Mouse (Mus musculus) embryonic facial prominence, embryonic 15.5 days (tissue): ENCODE results near the gene Ch25h. TPM values are rescaled to one million over a fixed set of nuclear protein-coding genes. Genes with fewer than 3 reads are reported as not detected.
A peak's percentile ranks its signal among the peaks of the same experiment; 100 is the strongest.

ENCODE experiments used
- ATAC-seq: fragments of 200-750 bp; cut with Nextera tagmentation; 2 replicates; pipeline ENCODE4 v1.8.0; 2017; ENCODE audit warnings: low read depth, moderate TSS enrichment; ENCODE audit not compliant: insufficient number of reproducible peaks, low FRiP score, low TSS enrichment
- H3K27ac ChIP-seq: fragments of 300-500 bp; sonication (generic); replicated peaks from 2 replicates; pipeline ENCODE4 v1.5.1; 2015; ENCODE audit warnings: mild to moderate bottlenecking, inconsistent platforms
- H3K27me3 ChIP-seq: fragments of 300-500 bp; sonication (generic); 2 replicates; pipeline ENCODE4 v1.6.1; 2015; ENCODE audit warnings: inconsistent platforms
- H3K36me3 ChIP-seq: fragments of 300-500 bp; sonication (generic); 2 replicates; pipeline ENCODE4 v1.6.1; 2015; ENCODE audit warnings: mild to moderate bottlenecking, inconsistent platforms
- H3K4me1 ChIP-seq: fragments of 300-500 bp; sonication (generic); 2 replicates; pipeline ENCODE4 v1.6.1; 2015; ENCODE audit warnings: inconsistent platforms
- H3K4me2 ChIP-seq: fragments of 300-500 bp; sonication (generic); replicated peaks from 2 replicates; pipeline ENCODE4 v1.6.1; 2015; ENCODE audit warnings: mild to moderate bottlenecking, inconsistent platforms
- H3K4me3 ChIP-seq: fragments of 300-500 bp; sonication (generic); replicated peaks from 2 replicates; pipeline ENCODE4 v1.5.1; 2015; ENCODE audit warnings: mild to moderate bottlenecking, inconsistent platforms
- H3K9ac ChIP-seq: fragments of 300-500 bp; sonication (generic); 2 replicates; pipeline ENCODE4 v1.6.1; 2015; ENCODE audit warnings: inconsistent platforms
- H3K9me3 ChIP-seq: fragments of 300-500 bp; sonication (generic); replicated peaks from 2 replicates; pipeline ENCODE4 v1.6.1; 2016; ENCODE audit warnings: inconsistent platforms
- WGBS: fragments of 180-500 bp; shearing (Covaris S2); methylation state at CpG from one replicate; pipeline ENCODE4 v1.1.7; 2015; 5-methylcytosine and 5-hydroxymethylcytosine counted together
- polyA plus RNA-seq: library from polyadenylated mRNA; unstranded; fragments of >200 nt; fragmentation: Nextera tagmentation; extraction: Ambion mirVana; gene quantifications from 2 replicates; pipeline ENCODE4 v1.2.1, GENCODE M21; 2015

The Ch25h gene
- polyA plus RNA-seq, 1 experiment from 2014 or later, result 13.6 TPM

GRCm38 (mm10) chr19:34515681-34516080 lies 40.7 kb upstream of the Ch25h start:
- no peaks in the 10 kb centered on the region for H3K4me1 ChIP-seq
- no peak overlapping the region for H3K9ac ChIP-seq
- no peak overlapping the region for H3K4me3 ChIP-seq
- peaks cover 5% of the 10 kb centered on the region; the same call in 1 of the 2 replicates for H3K36me3 ChIP-seq
- H3K27me3 ChIP-seq, result no peaks in the 10 kb centered on the region
- no peak overlapping the region for H3K4me2 ChIP-seq
- H3K27ac ChIP-seq, result no peak overlapping the region
- WGBS, result 70% methylated on average over 3 of the region's 3 CpGs
- H3K9me3 ChIP-seq, result no peaks in the 10 kb centered on the region
- ATAC-seq, result no peak

GRCm38 (mm10) chr19:34511528-34511927 lies 36.6 kb upstream of the Ch25h start:
- H3K4me2 ChIP-seq, result no peak overlapping the region
- WGBS, result 64% methylated on average over 8 of the region's 8 CpGs
- H3K9ac ChIP-seq, result no peak overlapping the region
- no peaks in the 10 kb centered on the region for H3K27me3 ChIP-seq
- no peak for ATAC-seq
- H3K4me1 ChIP-seq, result no peaks in the 10 kb centered on the region
- H3K36me3 ChIP-seq, result peaks cover 12% of the 10 kb centered on the region
- H3K27ac ChIP-seq, result no peak overlapping the region
- H3K4me3 ChIP-seq, result no peak overlapping the region
- no peaks in the 10 kb centered on the region for H3K9me3 ChIP-seq

GRCm38 (mm10) chr19:34510717-34511116 lies 35.8 kb upstream of the Ch25h start:
- H3K27me3 ChIP-seq, result no peaks in the 10 kb centered on the region
- H3K4me3 ChIP-seq, result no peak overlapping the region
- H3K36me3 ChIP-seq, result peaks cover 20% of the 10 kb centered on the region
- H3K9ac ChIP-seq, result no peak overlapping the region
- H3K4me2 ChIP-seq, result no peak overlapping the region
- no peaks in the 10 kb centered on the region for H3K9me3 ChIP-seq
- WGBS, result 79% methylated on average over 5 of the region's 5 CpGs
- H3K27ac ChIP-seq, result no peak overlapping the region
- no peaks in the 10 kb centered on the region for H3K4me1 ChIP-seq
- no peak for ATAC-seq

- H3K4me1 ChIP-seq, result no peaks in the 10 kb centered on the region
- H3K9me3 ChIP-seq, result no peaks in the 10 kb centered on the region
- H3K27me3 ChIP-seq, result no peaks in the 10 kb centered on the region
- no peak overlapping the region for H3K4me3 ChIP-seq
- H3K4me2 ChIP-seq, result no peak overlapping the region
- H3K27ac ChIP-seq, result no peak overlapping the region
- no peak for ATAC-seq
- 82% methylated on average over 12 of the region's 12 CpGs for WGBS
- no peak overlapping the region for H3K9ac ChIP-seq
- H3K36me3 ChIP-seq, result peaks cover 26% of the 10 kb centered on the region
These were observed 30.3 kb upstream of the Ch25h start for GRCm38 (mm10) chr19:34505161-34505721.

GRCm38 (mm10) chr19:34500763-34501162 lies 25.8 kb upstream of the Ch25h start:
- H3K27ac ChIP-seq, result no peak overlapping the region
- no peaks in the 10 kb centered on the region for H3K9me3 ChIP-seq
- no peaks in the 10 kb centered on the region for H3K27me3 ChIP-seq
- H3K4me2 ChIP-seq, result no peak overlapping the region
- no peak overlapping the region for H3K9ac ChIP-seq
- no peak overlapping the region for H3K4me3 ChIP-seq
- 0 out of 2 replicates have a peak, but pooled peaks cover 2% of the 10 kb centered on the region for H3K4me1 ChIP-seq
- WGBS, result 44% methylated on average over 4 of the region's 4 CpGs
- H3K36me3 ChIP-seq, result peaks cover 10% of the 10 kb centered on the region; the same call in 1 of the 2 replicates
- no peak for ATAC-seq

- Histone ChIP-seq H3K4me2 (no peak overlapping the region), H3K4me1 (0 out of 2 replicates have a peak, but pooled peaks cover 3% of the 10 kb centered on the region), H3K27me3 (no peaks in the 10 kb centered on the region), H3K9ac (no peak overlapping the region), H3K9me3 (no peaks in the 10 kb centered on the region), H3K4me3 (no peak overlapping the region), H3K27ac (no peak overlapping the region), H3K36me3 (peaks cover 5% of the 10 kb centered on the region; the same call in 1 of the 2 replicates)
- no peak for ATAC-seq
- WGBS, result 78% methylated on average over 1 of the region's 1 CpGs
These were observed 21.4 kb upstream of the Ch25h start for GRCm38 (mm10) chr19:34496353-34496752.

GRCm38 (mm10) chr19:34493859-34494258 lies 18.9 kb upstream of the Ch25h start:
- Histone ChIP-seq H3K9me3 (no peaks in the 10 kb centered on the region), H3K4me1 (0 out of 2 replicates have a peak, but pooled peaks cover 3% of the 10 kb centered on the region), H3K27ac (no peak overlapping the region), H3K4me3 (no peak overlapping the region), H3K4me2 (no peak overlapping the region), H3K36me3 (0 out of 2 replicates have a peak, but pooled peaks cover 2% of the 10 kb centered on the region), H3K27me3 (no peaks in the 10 kb centered on the region), H3K9ac (no peak overlapping the region)
- 38% methylated on average over 4 of the region's 4 CpGs for WGBS
- no peak for ATAC-seq

GRCm38 (mm10) chr19:34483547-34483946 lies 8.6 kb upstream of the Ch25h start:
- H3K27ac ChIP-seq, result no peak overlapping the region
- H3K9ac ChIP-seq, result no peak overlapping the region
- 8% methylated on average over 4 of the region's 4 CpGs for WGBS
- H3K9me3 ChIP-seq, result no peaks in the 10 kb centered on the region
- ATAC-seq, result no peak
- no peak overlapping the region for H3K4me3 ChIP-seq
- H3K27me3 ChIP-seq, result no peaks in the 10 kb centered on the region
- H3K4me2 ChIP-seq, result no peak overlapping the region
- H3K36me3 ChIP-seq, result no peaks in the 10 kb centered on the region
- no peaks in the 10 kb centered on the region; the same call in 1 of the 2 replicates for H3K4me1 ChIP-seq

- ATAC-seq, result 0 out of 2 replicates have a peak, but pooled peaks have one; percentile 19
These were observed 555 bp downstream of the Ch25h start for GRCm38 (mm10) chr19:34474228-34474990.

GRCm38 (mm10) chr19:34471703-34472102 lies 3.3 kb downstream of the Ch25h start:
- H3K4me2 ChIP-seq, result no peak overlapping the region
- H3K27ac ChIP-seq, result no peak overlapping the region
- H3K4me3 ChIP-seq, result no peak overlapping the region
- no peaks in the 10 kb centered on the region for H3K36me3 ChIP-seq
- H3K27me3 ChIP-seq, result peaks cover 11% of the 10 kb centered on the region
- 76% methylated on average over 2 of the region's 2 CpGs for WGBS
- H3K9me3 ChIP-seq, result no peaks in the 10 kb centered on the region
- H3K9ac ChIP-seq, result no peak overlapping the region
- no peak for ATAC-seq
- H3K4me1 ChIP-seq, result peaks cover 20% of the 10 kb centered on the region

More at GRCm38 (mm10) chr19:34474228-34474990, 555 bp downstream of the Ch25h start:
- no peaks in the 10 kb centered on the region for H3K9me3 ChIP-seq
- peaks cover 20% of the 10 kb centered on the region for H3K4me1 ChIP-seq
- peak overlapping the region; percentile 47 for H3K4me3 ChIP-seq
- WGBS, result 7% methylated on average over 49 of the region's 49 CpGs
- peak overlapping the region; percentile 89 for H3K4me2 ChIP-seq
- H3K36me3 ChIP-seq, result no peaks in the 10 kb centered on the region
- peaks cover 17% of the 10 kb centered on the region for H3K27me3 ChIP-seq
- H3K9ac ChIP-seq, result peak overlapping the region; percentile 37
- H3K27ac ChIP-seq, result no peak overlapping the region

- Histone ChIP-seq H3K9me3 (no peaks in the 10 kb centered on the region), H3K4me3 (no peak overlapping the region), H3K9ac (no peak overlapping the region), H3K27ac (no peak overlapping the region), H3K27me3 (no peaks in the 10 kb centered on the region), H3K4me2 (no peak overlapping the region), H3K4me1 (no peaks in the 10 kb centered on the region), H3K36me3 (no peaks in the 10 kb centered on the region)
- 55% methylated on average over 3 of the region's 3 CpGs for WGBS
- ATAC-seq, result no peak
These were observed 6.2 kb downstream of the Ch25h start for GRCm38 (mm10) chr19:34468794-34469193.
